Mouse (Mus musculus) lung, adult 2 months (tissue): ENCODE measurements around the gene Zbtb37. TPM values are rescaled to one million over a fixed set of nuclear protein-coding genes. Genes with fewer than 3 reads are reported as not detected.

Experiments used
- DNase-seq: peaks from one replicate; pipeline ENCODE4 v3.0.0; 2022
- H3K4me1 ChIP-seq: fragments of 200-500 bp; 2 replicates; pipeline ENCODE4 v1.6.1; 2011; ENCODE audit warnings: low read length; ENCODE audit not compliant: control insufficient read depth, insufficient read depth
- H3K4me3 ChIP-seq: fragments of 200-500 bp; replicated peaks from 2 replicates; pipeline ENCODE3; 2011; ENCODE audit warnings: low read depth, mild to moderate bottlenecking, control low read depth, low read length; ENCODE audit errors: extremely low read depth
- CTCF ChIP-seq: fragments of 200-500 bp; IDR thresholded peaks from 2 replicates; pipeline ENCODE4 v1.5.1; 2011; ENCODE audit warnings: mild to moderate bottlenecking, low read length, control low read depth; ENCODE audit not compliant: insufficient read depth
- POLR2A ChIP-seq: fragments of 200-500 bp; IDR thresholded peaks from 2 replicates; pipeline ENCODE4 v1.6.1; 2011; ENCODE audit warnings: low read depth, mild to moderate bottlenecking, control low read depth, low read length, borderline replicate concordance; ENCODE audit errors: extremely low read depth
- WGBS: fragments of 180-500 bp; shearing (Covaris S2); methylation state at CpG from one replicate; pipeline ENCODE4 v1.1.7; 2018; 5-methylcytosine and 5-hydroxymethylcytosine counted together
- polyA plus RNA-seq: library from polyadenylated mRNA; depleted of rRNA; stranded (reverse); fragments of >200 nt; gene quantifications from 2 replicates; pipeline ENCODE4 v1.2.3, GENCODE M21; 2012; rRNA removed

The Zbtb37 gene
- polyA plus RNA-seq, 1 experiment: 3.4 TPM

- WGBS: 62% methylated on average over 5 of the region's 5 CpGs
- H3K4me3 ChIP-seq: no peak overlapping the region
- TF ChIP-seq POLR2A (no peak), CTCF (no peak)
- no peak for DNase-seq
- no peaks in the 10 kb centered on the region for H3K4me1 ChIP-seq
Observed at GRCm38 (mm10) chr1:160980021-160980420, 54.6 kb downstream of the Zbtb37 start.

DNA sequence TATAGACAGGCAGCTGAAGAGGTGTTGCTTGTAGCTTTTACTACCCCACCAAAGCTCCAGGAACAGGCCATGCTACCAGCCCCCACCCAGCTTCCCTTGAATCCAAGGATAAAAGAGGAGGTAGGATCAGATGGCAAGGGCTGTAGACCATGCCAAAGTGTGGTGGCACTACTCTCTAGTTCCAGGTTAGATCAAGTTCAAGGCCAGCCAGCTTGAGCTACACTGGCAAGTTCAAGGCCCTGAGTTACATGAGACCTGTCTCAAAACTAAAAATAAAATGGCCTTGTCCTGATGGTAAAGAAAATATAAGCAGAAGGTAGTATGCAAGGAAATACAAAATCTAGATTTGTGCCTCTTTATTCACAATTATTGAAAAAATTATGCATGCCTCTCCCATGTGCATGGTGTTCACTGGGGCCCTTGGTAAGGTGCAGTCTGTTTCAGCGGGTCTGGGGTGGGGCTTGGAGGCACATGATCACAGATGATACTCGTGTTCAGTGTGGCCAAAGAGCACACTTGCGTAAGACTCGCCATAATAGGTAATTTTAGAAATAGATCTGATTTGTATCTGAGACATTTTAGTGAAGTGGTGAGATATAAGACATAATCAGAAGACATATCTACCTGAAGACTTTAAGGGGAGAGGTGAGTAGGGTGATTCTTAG is 56.4 kb downstream of the Zbtb37 start, which contains the start of gene Serpinc1:
Gene Serpinc1, plus strand, starts transcription at position 515 of the 665 bp plus-strand sequence.
- 84% methylated on average over 4 of the region's 4 CpGs for WGBS
- TF ChIP-seq CTCF: no peak
- no peak for TF ChIP-seq POLR2A
- H3K4me3 ChIP-seq: no peak within 1 kb of the TSS
- DNase-seq: no peak
- no peaks in the 10 kb centered on the region for H3K4me1 ChIP-seq

DNA sequence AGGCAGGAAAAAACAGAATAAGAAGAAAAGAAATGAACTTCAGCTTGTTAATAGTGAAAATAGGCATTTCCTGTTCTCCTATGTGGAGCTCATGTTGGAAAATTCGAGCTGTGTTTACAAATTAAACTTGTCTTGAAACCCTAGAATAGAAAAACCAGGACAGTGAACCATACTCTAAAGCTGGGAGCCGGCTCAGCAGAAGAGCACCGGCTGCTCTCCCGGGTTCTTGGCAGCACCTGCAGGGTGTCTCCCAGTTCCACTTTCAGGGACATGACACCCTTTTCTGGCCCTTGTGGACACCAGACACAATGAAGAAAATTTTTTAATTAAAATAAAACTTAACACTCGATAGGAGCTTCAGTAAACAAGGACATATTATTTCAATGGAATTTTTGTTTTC is 66.0 kb downstream of the Zbtb37 start:
- no peak overlapping the region for H3K4me3 ChIP-seq
- no peak for DNase-seq
- 59% methylated on average over 5 of the region's 5 CpGs for WGBS
- H3K4me1 ChIP-seq: no peaks in the 10 kb centered on the region
- TF ChIP-seq POLR2A (no peak), CTCF (no peak)

DNA sequence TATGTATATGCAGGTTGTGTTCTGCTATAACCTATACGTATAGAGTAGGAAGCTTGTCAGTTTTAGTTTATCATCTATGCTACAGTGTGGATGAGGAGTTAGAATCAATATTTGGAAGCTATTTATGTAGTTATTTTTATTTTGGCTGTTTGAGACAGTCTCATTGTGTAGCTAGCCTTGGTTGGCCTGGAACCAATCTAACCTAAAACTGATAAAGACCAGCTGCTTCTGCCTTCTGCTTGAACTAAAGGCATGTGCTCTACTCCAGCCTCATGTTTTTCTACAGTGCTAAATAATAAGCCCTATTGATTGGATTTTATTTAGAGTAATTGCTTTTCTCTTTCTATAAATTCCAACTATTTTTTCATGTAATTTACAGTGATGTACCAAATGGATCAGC is 67.4 kb downstream of the Zbtb37 start:
- 66% methylated on average over 1 of the region's 1 CpGs for WGBS
- no peak overlapping the region for H3K4me3 ChIP-seq
- no peaks in the 10 kb centered on the region for H3K4me1 ChIP-seq
- DNase-seq: no peak
- TF ChIP-seq POLR2A (no peak), CTCF (no peak)

DNA sequence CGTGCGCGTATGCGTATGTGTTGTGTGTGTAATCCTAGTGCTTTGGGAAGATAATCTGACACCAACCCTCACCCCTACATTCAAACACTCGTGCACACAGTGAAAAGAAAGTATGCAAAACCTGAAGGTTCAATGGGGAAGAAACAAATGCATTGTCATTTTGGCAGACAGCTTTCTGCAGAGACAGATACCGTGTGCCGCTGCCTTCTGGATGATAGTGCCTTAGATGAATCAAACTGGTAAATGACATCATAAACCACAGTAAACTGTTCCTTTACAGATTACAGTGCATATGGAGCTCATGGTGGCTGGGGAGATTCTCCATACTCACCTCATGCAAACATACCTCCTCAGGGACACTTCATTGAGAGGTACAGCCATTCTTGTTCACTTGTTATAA is 71.5 kb downstream of the Zbtb37 start:
- Histone ChIP-seq H3K4me3 (no peak overlapping the region), H3K4me1 (no peaks in the 10 kb centered on the region)
- TF ChIP-seq CTCF: no peak
- TF ChIP-seq POLR2A: no peak
- DNase-seq: no peak
- WGBS: 93% methylated on average over 7 of the region's 7 CpGs

Other genes starting within 250 kb of the Zbtb37 start
- gene Rabgap1l, start 241.6 kb downstream of the Zbtb37 start, polyA plus RNA-seq: 15.7 and 25.6 TPM in 2 replicates
- 15.6 and 16.0 TPM in 2 replicates for gene Rc3h1, start 128.4 kb downstream of the Zbtb37 start, polyA plus RNA-seq
- 0.88 and 1.2 TPM in 2 replicates for gene Serpinc1, start 56.3 kb downstream of the Zbtb37 start, polyA plus RNA-seq
- gene Dars2, start 35.8 kb upstream of the Zbtb37 start, polyA plus RNA-seq: 4.3 and 10.6 TPM in 2 replicates
- 0.70 and 1.1 TPM in 2 replicates for gene Cenpl, start 35.9 kb upstream of the Zbtb37 start, polyA plus RNA-seq
- gene Klhl20, start 96.7 kb upstream of the Zbtb37 start, polyA plus RNA-seq: 6.8 and 10.6 TPM in 2 replicates
- gene Ankrd45, start 107.8 kb upstream of the Zbtb37 start, polyA plus RNA-seq: 1.0 and 1.1 TPM in 2 replicates
- not detected in 2 replicates for gene Tex50, start 124.5 kb upstream of the Zbtb37 start, polyA plus RNA-seq
- 304 and 466 TPM in 2 replicates for gene Prdx6, start 216.4 kb upstream of the Zbtb37 start, polyA plus RNA-seq